Mouse (Mus musculus) G1E (cell line): ENCODE results near the gene Bmf.

Source experiments
- CTCF ChIP-seq: IDR thresholded peaks from 2 replicates; pipeline ENCODE4 v1.5.1; 2012; ENCODE audit warnings: low read depth, low read length, inconsistent platforms, mixed read lengths
- GATA1 ChIP-seq: IDR thresholded peaks from 2 replicates; pipeline ENCODE4 v1.6.1; 2012; ENCODE audit warnings: borderline replicate concordance, low read length, inconsistent platforms, mixed read lengths
- GATA2 ChIP-seq: IDR thresholded peaks from 2 replicates; pipeline ENCODE4 v1.6.1; 2012; ENCODE audit warnings: low read depth, low read length, inconsistent platforms, borderline replicate concordance
- POLR2AphosphoS5 ChIP-seq: IDR thresholded peaks from 2 replicates; pipeline ENCODE4 v1.6.1; 2012; ENCODE audit warnings: low read depth, low read length, inconsistent platforms; ENCODE audit not compliant: insufficient replicate concordance
- TAL1 ChIP-seq: conservative IDR thresholded peaks from 2 replicates; pipeline ENCODE4 v1.6.1; 2012; ENCODE audit warnings: low read depth, low read length, inconsistent platforms, mixed read lengths

DNA sequence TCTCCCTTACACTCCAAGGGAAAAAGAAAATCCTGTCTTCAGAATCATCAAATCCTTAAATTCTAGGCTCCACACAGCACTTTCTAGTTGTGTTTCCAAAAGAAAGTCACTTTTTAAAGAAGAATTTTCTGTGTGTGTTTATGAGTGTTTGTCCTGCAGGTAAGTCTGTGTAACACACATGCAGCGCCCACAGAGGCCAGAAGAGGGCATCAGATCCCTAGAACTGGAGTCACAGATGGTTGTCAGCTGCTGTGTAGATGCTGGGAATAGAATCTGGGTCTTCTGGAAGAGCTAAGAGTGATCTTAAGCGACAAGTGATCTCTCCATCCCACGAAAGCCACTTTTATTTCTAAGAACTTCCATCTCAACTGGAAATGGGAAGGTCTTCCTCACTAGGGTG lies 61.7 kb downstream of the Bmf start:
- TF ChIP-seq CTCF (no peak), GATA1 (no peak), TAL1 (no peak), POLR2AphosphoS5 (no peak), GATA2 (no peak)
